Mouse (Mus musculus) liver, embryonic 16.5 days (tissue): ENCODE data around the gene Nxph4. TPM values are rescaled to one million over a fixed set of nuclear protein-coding genes. Genes with fewer than 3 reads are reported as not detected.

Experiments
- ATAC-seq: fragments of 200-750 bp; cut with Nextera tagmentation; 2 replicates; pipeline ENCODE4 v1.8.0; 2017; ENCODE audit warnings: low read depth, mild to moderate bottlenecking, moderate number of reproducible peaks, moderate library complexity
- H3K27ac ChIP-seq: fragments of 300-500 bp; sonication (generic); 2 replicates; pipeline ENCODE4 v1.5.1; 2014; ENCODE audit warnings: mild to moderate bottlenecking, low read length
- H3K27me3 ChIP-seq: fragments of 300-500 bp; sonication (generic); 2 replicates; pipeline ENCODE4 v1.6.1; 2014; ENCODE audit warnings: low read depth, low read length, mixed read lengths; ENCODE audit not compliant: control insufficient read depth, insufficient read depth
- H3K36me3 ChIP-seq: fragments of 300-500 bp; sonication (generic); 2 replicates; pipeline ENCODE4 v1.6.1; 2014; ENCODE audit warnings: mild to moderate bottlenecking; ENCODE audit not compliant: control insufficient read depth, insufficient read depth
- H3K4me1 ChIP-seq: fragments of 300-500 bp; sonication (generic); 2 replicates; pipeline ENCODE4 v1.6.1; 2014; ENCODE audit warnings: low read depth, low read length, mixed read lengths; ENCODE audit not compliant: control insufficient read depth
- H3K4me2 ChIP-seq: fragments of 300-500 bp; sonication (generic); 2 replicates; pipeline ENCODE4 v1.6.1; 2014; ENCODE audit warnings: low read depth, low read length, mixed read lengths
- H3K4me3 ChIP-seq: fragments of 300-500 bp; sonication (generic); 2 replicates; pipeline ENCODE4 v1.5.1; 2014; ENCODE audit warnings: low read depth, mild to moderate bottlenecking, low read length
- H3K9ac ChIP-seq: fragments of 300-500 bp; sonication (generic); 2 replicates; pipeline ENCODE4 v1.6.1; 2014; ENCODE audit warnings: low read depth, low read length
- H3K9me3 ChIP-seq: fragments of 300-500 bp; sonication (generic); replicated peaks from 2 replicates; pipeline ENCODE4 v1.6.1; 2016; ENCODE audit warnings: low read length; ENCODE audit not compliant: control insufficient read depth
- WGBS: fragments of 180-500 bp; shearing (Covaris S2); extraction: QIAGEN DNeasy Blood & Tissue Kit; methylation state at CpG from one replicate; pipeline ENCODE4 v1.1.7; 2014; ENCODE audit not compliant: insufficient replicate concordance; 5-methylcytosine and 5-hydroxymethylcytosine counted together
- polyA plus RNA-seq: library from polyadenylated mRNA; unstranded; fragments of >200 nt; fragmentation: Nextera tagmentation; extraction: Ambion mirVana; gene quantifications from 2 replicates; pipeline ENCODE4 v1.2.1, GENCODE M21; 2015

The Nxph4 gene
- polyA plus RNA-seq, 1 experiment from 2014 or later = 0.14 TPM

GRCm38 (mm10) chr10:127549892-127550291, 15.5 kb upstream of the Nxph4 start:
- no peaks in the 10 kb centered on the region for H3K9me3 ChIP-seq
- no peaks in the 10 kb centered on the region for H3K36me3 ChIP-seq
- no peak overlapping the region for H3K27ac ChIP-seq
- 80% methylated on average over 17 of the region's 17 CpGs for WGBS
- no peak overlapping the region for H3K9ac ChIP-seq
- H3K27me3 ChIP-seq = no peaks in the 10 kb centered on the region
- ATAC-seq = no peak
- H3K4me2 ChIP-seq = no peak overlapping the region
- H3K4me1 ChIP-seq = no peaks in the 10 kb centered on the region
- H3K4me3 ChIP-seq = no peak overlapping the region

DNA sequence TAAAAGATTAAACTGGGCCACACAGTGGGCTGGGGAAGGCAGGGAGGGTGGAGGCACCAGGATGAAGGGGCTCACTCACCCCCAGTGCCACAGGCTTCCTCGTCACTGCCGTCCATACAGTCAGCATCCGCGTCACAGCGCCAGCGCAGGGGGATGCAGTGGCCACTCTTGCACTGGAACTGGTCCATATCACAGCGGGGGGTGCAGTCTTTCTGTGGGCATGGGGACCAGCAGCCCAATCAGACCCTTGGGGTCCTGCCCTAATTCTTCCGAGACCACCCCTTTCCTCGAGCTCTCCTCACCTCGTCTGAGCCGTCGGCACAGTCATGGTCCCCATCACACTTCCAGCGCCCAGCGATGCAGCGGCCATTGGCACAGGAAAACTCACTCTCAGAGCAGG, 13.9 kb upstream of the Nxph4 start:
- Histone ChIP-seq H3K36me3 (no peaks in the 10 kb centered on the region), H3K4me3 (no peak overlapping the region), H3K4me2 (no peak overlapping the region), H3K9me3 (no peaks in the 10 kb centered on the region), H3K27ac (no peak overlapping the region), H3K4me1 (no peaks in the 10 kb centered on the region), H3K9ac (no peak overlapping the region), H3K27me3 (no peaks in the 10 kb centered on the region)
- no peak for ATAC-seq
- 82% methylated on average over 15 of the region's 15 CpGs for WGBS

DNA sequence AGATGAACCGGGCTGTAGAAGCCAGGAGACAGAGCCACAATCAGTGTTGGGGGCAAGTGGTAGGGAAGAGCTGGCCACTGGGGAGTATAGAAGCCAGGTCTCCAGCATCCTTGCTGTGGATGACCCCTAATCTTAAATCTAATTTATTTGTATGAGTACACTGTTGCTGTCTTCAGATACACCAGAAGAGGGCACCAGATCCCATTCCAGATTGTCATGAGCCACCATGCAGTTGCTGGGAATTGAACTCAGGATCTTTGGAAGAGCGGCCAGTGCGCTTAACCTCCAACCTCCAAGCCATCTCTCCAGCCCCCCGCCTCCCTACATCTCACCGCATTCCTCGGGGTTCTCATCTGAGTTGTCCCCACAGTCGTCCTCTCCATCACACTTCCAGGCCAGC, 12.1 kb upstream of the Nxph4 start:
- H3K36me3 ChIP-seq = no peaks in the 10 kb centered on the region
- no peak overlapping the region for H3K4me2 ChIP-seq
- H3K27me3 ChIP-seq = no peaks in the 10 kb centered on the region
- 70% methylated on average over 7 of the region's 7 CpGs for WGBS
- no peak for ATAC-seq
- no peak overlapping the region for H3K9ac ChIP-seq
- H3K9me3 ChIP-seq = no peaks in the 10 kb centered on the region
- no peak overlapping the region for H3K4me3 ChIP-seq
- no peaks in the 10 kb centered on the region for H3K4me1 ChIP-seq
- H3K27ac ChIP-seq = no peak overlapping the region

DNA sequence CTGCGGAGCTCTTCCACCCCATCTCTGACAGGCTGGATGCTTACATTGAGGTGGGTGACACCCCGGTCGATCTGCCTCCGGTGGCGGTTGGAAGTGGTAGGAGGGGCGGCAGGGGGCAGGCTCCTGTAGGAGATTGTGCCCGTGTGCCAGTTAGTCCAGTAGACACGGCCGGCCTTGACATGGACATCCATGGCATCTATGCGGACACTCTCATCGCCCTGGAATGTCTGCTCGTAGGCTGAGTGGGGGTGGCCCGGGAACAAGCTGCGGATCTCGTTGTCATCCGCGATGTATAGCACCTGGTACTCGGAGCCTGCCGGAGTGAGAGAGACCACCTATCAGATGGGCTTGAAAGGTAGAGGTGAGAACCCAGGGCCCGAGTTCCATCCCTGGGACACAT, 10.0 kb upstream of the Nxph4 start:
- 80% methylated on average over 20 of the region's 20 CpGs for WGBS
- Histone ChIP-seq H3K4me1 (no peaks in the 10 kb centered on the region), H3K27ac (no peak overlapping the region), H3K9me3 (no peaks in the 10 kb centered on the region), H3K27me3 (no peaks in the 10 kb centered on the region), H3K36me3 (no peaks in the 10 kb centered on the region), H3K9ac (no peak overlapping the region), H3K4me3 (no peak overlapping the region), H3K4me2 (no peak overlapping the region)
- ATAC-seq = no peak

DNA sequence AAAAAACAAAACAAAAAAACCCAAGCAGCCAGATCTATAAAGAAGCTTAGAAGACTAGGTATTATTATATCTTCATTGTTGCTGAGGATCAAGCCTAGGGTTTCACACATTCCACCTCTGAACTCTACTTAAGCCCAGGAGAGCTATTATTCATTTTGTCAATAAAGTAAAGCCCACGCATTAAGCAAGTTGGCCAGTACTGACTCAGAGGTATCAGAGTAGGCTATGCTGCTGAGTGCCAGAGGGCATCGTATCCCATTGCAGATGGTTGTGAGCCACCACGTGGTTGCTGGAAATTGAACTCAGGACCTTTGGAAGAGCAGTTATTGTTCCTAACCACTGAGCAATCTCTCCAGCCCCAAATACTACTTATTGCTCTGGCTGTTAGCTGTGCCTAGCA, 9.6 kb upstream of the Nxph4 start:
- ATAC-seq = no peak
- 70% methylated on average over 3 of the region's 3 CpGs for WGBS
- Histone ChIP-seq H3K27me3 (no peaks in the 10 kb centered on the region), H3K36me3 (no peaks in the 10 kb centered on the region), H3K4me1 (no peaks in the 10 kb centered on the region), H3K27ac (no peak overlapping the region), H3K4me3 (no peak overlapping the region), H3K9ac (no peak overlapping the region), H3K9me3 (no peaks in the 10 kb centered on the region), H3K4me2 (no peak overlapping the region)

DNA sequence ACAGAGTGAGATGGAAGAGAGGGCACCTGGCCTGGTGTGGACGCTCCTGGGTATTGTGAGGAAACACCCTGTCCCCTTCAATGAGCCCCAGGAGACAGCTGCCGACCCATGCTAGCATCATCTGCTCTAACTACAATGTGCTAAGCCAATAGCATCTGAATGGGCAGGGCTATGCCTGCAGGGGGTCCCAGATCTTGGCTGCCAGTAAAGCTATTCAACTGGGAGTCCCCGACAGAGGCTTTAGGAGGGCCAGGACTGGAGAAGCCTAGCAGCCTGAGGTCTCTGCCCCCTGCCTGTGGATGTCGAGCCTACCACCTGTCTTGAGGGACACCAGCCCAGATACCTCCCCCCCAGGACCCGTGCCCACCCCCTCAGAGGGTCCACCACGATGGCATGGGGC, 8.4 kb upstream of the Nxph4 start:
- H3K27ac ChIP-seq = no peak overlapping the region
- H3K9me3 ChIP-seq = no peaks in the 10 kb centered on the region
- WGBS = 43% methylated on average over 6 of the region's 6 CpGs
- H3K4me2 ChIP-seq = no peak overlapping the region
- ATAC-seq = no peak
- H3K4me1 ChIP-seq = no peaks in the 10 kb centered on the region
- no peaks in the 10 kb centered on the region for H3K36me3 ChIP-seq
- H3K27me3 ChIP-seq = peaks cover 1% of the 10 kb centered on the region; the same call in 1 of the 2 replicates
- H3K4me3 ChIP-seq = no peak overlapping the region
- no peak overlapping the region for H3K9ac ChIP-seq

DNA sequence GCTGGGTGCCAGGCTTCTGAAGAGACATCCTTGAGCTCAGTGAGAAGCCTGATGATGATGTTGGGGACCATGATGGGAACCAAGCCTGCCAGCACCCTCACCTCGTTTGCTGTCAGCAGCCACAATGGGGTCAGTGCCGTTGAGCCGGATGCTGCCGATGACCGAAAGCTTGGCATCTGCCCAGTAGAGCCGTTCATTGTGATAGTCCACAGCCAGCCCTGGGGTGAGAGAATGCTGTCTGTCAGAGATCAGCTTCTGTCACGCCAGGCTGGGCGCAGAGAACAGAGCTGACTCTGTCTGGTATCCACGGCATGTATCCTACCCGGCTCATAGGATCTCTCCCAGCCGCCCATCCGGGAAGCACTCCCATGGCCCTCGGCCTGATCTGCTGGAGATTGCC, 7.7 kb upstream of the Nxph4 start:
- peaks cover 4% of the 10 kb centered on the region; the same call in 1 of the 2 replicates for H3K27me3 ChIP-seq
- H3K4me1 ChIP-seq = no peaks in the 10 kb centered on the region
- no peak overlapping the region for H3K27ac ChIP-seq
- no peaks in the 10 kb centered on the region for H3K9me3 ChIP-seq
- no peak overlapping the region for H3K9ac ChIP-seq
- WGBS = 71% methylated on average over 13 of the region's 13 CpGs
- no peak for ATAC-seq
- no peak overlapping the region for H3K4me2 ChIP-seq
- H3K4me3 ChIP-seq = no peak overlapping the region
- no peaks in the 10 kb centered on the region for H3K36me3 ChIP-seq

GRCm38 (mm10) chr10:127541510-127541909, 7.2 kb upstream of the Nxph4 start:
- Histone ChIP-seq H3K9me3 (no peaks in the 10 kb centered on the region), H3K9ac (no peak overlapping the region), H3K4me3 (no peak overlapping the region), H3K27me3 (peaks cover 8% of the 10 kb centered on the region), H3K4me1 (no peaks in the 10 kb centered on the region), H3K4me2 (no peak overlapping the region), H3K36me3 (no peaks in the 10 kb centered on the region), H3K27ac (no peak overlapping the region)
- no peak for ATAC-seq
- 71% methylated on average over 8 of the region's 8 CpGs for WGBS

- H3K36me3 ChIP-seq = no peaks in the 10 kb centered on the region
- no peak overlapping the region for H3K27ac ChIP-seq
- ATAC-seq = no peak
- H3K4me3 ChIP-seq = no peak overlapping the region
- H3K9me3 ChIP-seq = no peaks in the 10 kb centered on the region
- 24% methylated on average over 7 of the region's 7 CpGs for WGBS
- H3K27me3 ChIP-seq = peaks cover 43% of the 10 kb centered on the region
- peaks cover 9% of the 10 kb centered on the region for H3K4me1 ChIP-seq
- H3K4me2 ChIP-seq = no peak overlapping the region
- no peak overlapping the region for H3K9ac ChIP-seq
Measured at GRCm38 (mm10) chr10:127537854-127538583, 3.7 kb upstream of the Nxph4 start.
